Mouse (Mus musculus) hindbrain, embryonic 15.5 days (tissue): ENCODE results near the gene Arhgap15. TPM values are rescaled to one million over a fixed set of nuclear protein-coding genes. Genes with fewer than 3 reads are reported as not detected.

Experiments
- ATAC-seq: fragments of 200-750 bp; cut with Nextera tagmentation; 2 replicates; pipeline ENCODE4 v1.8.0; 2017; ENCODE audit warnings: low read depth, moderate number of reproducible peaks, moderate TSS enrichment; ENCODE audit not compliant: low FRiP score
- H3K27ac ChIP-seq: fragments of 300-500 bp; sonication (generic); replicated peaks from 2 replicates; pipeline ENCODE4 v1.5.1; 2015; ENCODE audit warnings: mild to moderate bottlenecking, inconsistent platforms
- H3K27me3 ChIP-seq: fragments of 300-500 bp; sonication (generic); 2 replicates; pipeline ENCODE4 v1.6.1; 2015; ENCODE audit warnings: control low read depth, inconsistent platforms
- H3K36me3 ChIP-seq: fragments of 300-500 bp; sonication (generic); 2 replicates; pipeline ENCODE4 v1.6.1; 2015; ENCODE audit warnings: control low read depth, inconsistent platforms
- H3K4me1 ChIP-seq: fragments of 300-500 bp; sonication (generic); replicated peaks from 2 replicates; pipeline ENCODE4 v1.6.1; 2015; ENCODE audit warnings: control low read depth, inconsistent platforms
- H3K4me2 ChIP-seq: fragments of 300-500 bp; sonication (generic); 2 replicates; pipeline ENCODE4 v1.6.1; 2015; ENCODE audit warnings: moderate library complexity, mild to moderate bottlenecking, inconsistent platforms
- H3K4me3 ChIP-seq: fragments of 300-500 bp; sonication (generic); 2 replicates; pipeline ENCODE4 v1.5.1; 2015; ENCODE audit warnings: mild to moderate bottlenecking, inconsistent platforms
- H3K9ac ChIP-seq: fragments of 300-500 bp; sonication (generic); 2 replicates; pipeline ENCODE4 v1.6.1; 2015; ENCODE audit warnings: inconsistent platforms
- H3K9me3 ChIP-seq: fragments of 300-500 bp; sonication (generic); 2 replicates; pipeline ENCODE4 v1.6.1; 2016; ENCODE audit warnings: control low read depth, inconsistent platforms
- WGBS: fragments of 180-500 bp; shearing (Covaris S2); methylation state at CpG from one replicate; pipeline ENCODE4 v1.1.7; 2015; 5-methylcytosine and 5-hydroxymethylcytosine counted together
- polyA plus RNA-seq: library from polyadenylated mRNA; unstranded; fragments of >200 nt; fragmentation: Nextera tagmentation; extraction: Ambion mirVana; gene quantifications from 2 replicates; pipeline ENCODE4 v1.2.1, GENCODE M21; 2015

The Arhgap15 gene
- polyA plus RNA-seq, 1 experiment from 2014 or later = 3.3 TPM

DNA sequence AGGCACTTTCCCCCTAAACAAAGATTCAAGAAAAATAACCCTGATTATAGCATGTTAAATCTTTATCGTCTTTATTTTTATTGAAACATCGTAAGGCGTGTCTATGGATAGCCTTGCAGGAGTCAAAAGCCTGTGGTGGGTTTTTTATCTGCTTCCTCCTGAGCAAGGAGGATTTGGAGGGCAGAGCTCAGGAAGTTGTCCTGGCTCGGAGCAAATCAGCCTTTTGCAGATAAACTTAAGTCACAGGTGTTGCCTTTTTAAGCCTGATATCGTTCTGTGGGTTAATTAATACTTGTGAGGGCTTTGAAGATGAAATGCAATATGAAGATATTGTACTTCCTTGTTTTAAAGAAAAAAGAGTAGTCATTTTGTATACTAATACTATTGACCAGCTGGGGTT, 87.3 kb downstream of the Arhgap15 start:
- Histone ChIP-seq H3K27me3 (no peaks in the 10 kb centered on the region), H3K4me2 (no peak overlapping the region), H3K27ac (no peak overlapping the region), H3K4me1 (no peaks in the 10 kb centered on the region), H3K9me3 (no peaks in the 10 kb centered on the region), H3K4me3 (no peak overlapping the region), H3K36me3 (no peaks in the 10 kb centered on the region), H3K9ac (no peak overlapping the region)
- no peak for ATAC-seq
- 90% methylated on average over 5 of the region's 5 CpGs for WGBS

DNA sequence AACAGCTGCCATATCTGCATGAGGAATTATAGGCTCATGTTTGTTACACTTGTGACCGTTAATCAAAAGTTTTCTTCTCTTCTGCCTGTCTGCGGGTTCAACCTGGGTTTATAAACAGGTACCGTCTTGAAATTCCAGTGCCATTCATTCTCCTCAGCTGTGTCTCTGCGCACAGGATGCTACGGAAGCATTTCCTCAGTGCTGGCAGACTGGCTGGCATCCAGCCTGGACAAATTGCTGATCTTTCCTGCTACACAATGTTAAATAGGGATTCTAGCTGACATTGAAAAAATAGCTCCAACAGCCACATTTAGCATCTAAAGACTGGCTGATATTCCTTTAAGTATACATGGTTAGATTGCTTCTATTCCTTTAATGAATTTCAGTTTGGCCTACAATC, 93.0 kb downstream of the Arhgap15 start:
- no peaks in the 10 kb centered on the region for H3K36me3 ChIP-seq
- H3K9me3 ChIP-seq = no peaks in the 10 kb centered on the region
- H3K27ac ChIP-seq = no peak overlapping the region
- H3K9ac ChIP-seq = no peak overlapping the region
- H3K27me3 ChIP-seq = no peaks in the 10 kb centered on the region
- no peak overlapping the region for H3K4me3 ChIP-seq
- no peaks in the 10 kb centered on the region for H3K4me1 ChIP-seq
- WGBS = 68% methylated on average over 5 of the region's 5 CpGs
- no peak overlapping the region for H3K4me2 ChIP-seq
- no peak for ATAC-seq

DNA sequence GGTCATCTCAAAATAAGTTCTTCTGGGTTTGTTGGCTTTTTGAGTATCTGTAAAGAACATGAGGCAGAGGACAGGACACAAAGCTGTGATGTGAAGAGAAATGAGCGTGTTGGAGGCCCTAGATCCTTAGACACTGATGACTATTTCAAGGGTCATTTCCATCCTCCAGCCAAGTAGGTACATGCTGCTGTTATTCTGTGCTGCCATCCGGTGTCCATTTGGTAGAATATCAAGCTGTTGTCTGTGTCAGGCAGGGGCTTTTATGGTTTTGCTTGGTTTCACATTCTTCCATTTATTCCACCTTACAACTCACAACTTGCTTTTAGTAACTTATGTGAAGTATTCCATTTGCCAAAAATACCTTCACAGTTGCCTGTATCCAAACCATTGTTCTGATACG, 102.6 kb downstream of the Arhgap15 start:
- no peak for ATAC-seq
- no peak overlapping the region for H3K4me3 ChIP-seq
- 63% methylated on average over 3 of the region's 3 CpGs for WGBS
- no peak overlapping the region for H3K9ac ChIP-seq
- no peak overlapping the region for H3K27ac ChIP-seq
- H3K4me2 ChIP-seq = no peak overlapping the region
- no peaks in the 10 kb centered on the region for H3K4me1 ChIP-seq
- no peaks in the 10 kb centered on the region for H3K36me3 ChIP-seq
- no peaks in the 10 kb centered on the region for H3K9me3 ChIP-seq
- H3K27me3 ChIP-seq = no peaks in the 10 kb centered on the region

DNA sequence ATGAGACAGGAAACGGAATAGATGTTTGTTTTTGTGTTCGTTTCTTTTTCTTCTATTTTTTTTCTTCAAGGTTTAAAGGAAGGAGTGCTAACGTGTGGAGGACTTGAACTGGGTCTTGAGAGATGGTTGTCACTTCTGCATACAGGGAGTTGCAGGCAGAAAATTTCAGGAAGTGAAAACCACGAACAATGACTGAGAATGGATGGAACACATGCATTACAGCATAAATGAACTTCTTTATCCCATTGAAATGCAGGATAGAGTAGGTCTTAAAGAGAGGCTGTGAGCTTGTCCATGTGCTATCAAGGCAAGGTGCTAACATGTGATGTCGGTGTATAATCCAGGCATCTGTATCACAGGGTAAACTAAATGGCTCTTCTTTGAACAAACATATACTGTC, 114.1 kb downstream of the Arhgap15 start:
- no peak overlapping the region for H3K9ac ChIP-seq
- WGBS = 90% methylated on average over 5 of the region's 5 CpGs

DNA sequence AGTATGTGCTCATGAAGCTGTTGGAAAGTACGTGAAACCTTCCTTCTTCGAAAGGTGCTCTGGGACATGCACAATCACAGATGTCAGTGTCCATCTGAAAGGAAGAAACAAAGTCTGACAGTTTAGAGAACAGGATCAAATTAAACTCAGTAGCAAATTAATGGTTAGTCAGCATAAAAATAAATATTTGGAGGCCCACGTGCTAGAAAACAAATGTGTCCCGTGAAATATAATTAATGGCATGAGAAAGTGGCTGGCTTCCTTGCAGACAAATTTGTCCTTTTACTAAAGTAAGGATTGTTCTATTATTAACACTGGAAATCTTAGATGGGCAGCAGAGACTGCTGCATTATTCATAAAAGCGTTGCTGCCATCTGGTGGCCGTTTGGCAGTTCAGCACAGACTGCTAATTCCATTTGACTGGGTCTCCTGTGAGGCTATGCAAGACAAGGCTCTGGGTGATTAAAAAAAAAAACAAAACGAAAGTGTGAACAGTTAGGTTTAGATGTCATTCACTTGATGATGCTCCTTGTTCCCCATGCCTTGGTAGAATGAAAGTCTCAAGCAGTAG, 153.9 kb downstream of the Arhgap15 start:
- no peak overlapping the region for H3K27ac ChIP-seq
- no peak overlapping the region for H3K4me2 ChIP-seq
- H3K4me1 ChIP-seq = no peaks in the 10 kb centered on the region
- H3K4me3 ChIP-seq = no peak overlapping the region
- H3K9me3 ChIP-seq = no peaks in the 10 kb centered on the region
- WGBS = 27% methylated on average over 7 of the region's 7 CpGs
- ATAC-seq = peak; percentile 90
- no peak overlapping the region for H3K9ac ChIP-seq
- no peaks in the 10 kb centered on the region for H3K27me3 ChIP-seq
- no peaks in the 10 kb centered on the region for H3K36me3 ChIP-seq

More for the DNA sequence above, 114.1 kb downstream of the Arhgap15 start:
- Histone ChIP-seq H3K27ac (no peak overlapping the region), H3K9me3 (no peaks in the 10 kb centered on the region), H3K4me1 (no peaks in the 10 kb centered on the region), H3K4me2 (no peak overlapping the region), H3K4me3 (no peak overlapping the region), H3K27me3 (no peaks in the 10 kb centered on the region), H3K36me3 (no peaks in the 10 kb centered on the region)
- no peak for ATAC-seq

DNA sequence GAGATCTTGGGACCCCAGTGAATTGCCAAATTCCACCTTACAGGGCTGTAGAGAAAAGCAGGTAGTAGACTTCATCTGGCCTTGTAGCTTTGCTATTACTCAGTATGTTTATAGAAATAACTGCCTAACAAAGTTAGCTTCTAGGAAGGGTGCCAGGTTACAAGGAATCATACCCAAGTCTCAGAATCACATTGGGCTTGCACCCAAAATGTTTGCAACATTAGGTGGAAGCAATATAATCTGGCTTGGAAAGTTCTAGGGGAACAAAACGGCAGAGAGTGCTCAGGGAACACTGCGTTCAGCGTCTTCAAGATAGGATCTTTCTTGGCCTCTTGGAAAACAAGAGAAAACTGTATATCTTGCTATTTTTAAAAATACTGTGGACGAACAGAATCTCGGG, 158.9 kb downstream of the Arhgap15 start:
- no peak for ATAC-seq
- WGBS = 93% methylated on average over 5 of the region's 5 CpGs

DNA sequence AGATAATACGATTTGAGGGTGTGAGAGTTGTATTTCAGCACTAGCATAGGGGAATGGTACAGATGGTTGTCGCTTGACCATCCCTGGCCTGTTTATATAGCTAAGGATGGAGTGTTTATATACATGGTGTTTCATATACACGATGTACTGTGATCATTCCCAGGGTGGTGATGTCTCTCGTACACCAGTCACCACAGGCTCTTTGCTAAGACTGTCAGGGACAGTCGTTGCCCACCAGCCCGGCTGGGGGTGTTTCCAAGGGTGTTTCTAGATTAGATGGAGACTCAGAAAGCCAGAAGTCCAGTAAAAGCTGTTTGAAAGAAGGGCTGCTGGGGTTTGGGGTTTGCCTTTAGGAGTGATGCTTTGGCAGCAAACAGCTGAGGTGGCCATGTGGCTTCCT, 165.5 kb downstream of the Arhgap15 start:
- Histone ChIP-seq H3K27ac (no peak overlapping the region), H3K9me3 (no peaks in the 10 kb centered on the region), H3K4me2 (no peak overlapping the region), H3K4me1 (no peaks in the 10 kb centered on the region), H3K4me3 (no peak overlapping the region), H3K36me3 (no peaks in the 10 kb centered on the region), H3K9ac (no peak overlapping the region), H3K27me3 (no peaks in the 10 kb centered on the region)
- WGBS = 92% methylated on average over 6 of the region's 6 CpGs
- ATAC-seq = no peak

More for the DNA sequence above, 158.9 kb downstream of the Arhgap15 start:
- H3K4me2 ChIP-seq = no peak overlapping the region
- H3K27ac ChIP-seq = no peak overlapping the region
- no peaks in the 10 kb centered on the region for H3K9me3 ChIP-seq
- H3K27me3 ChIP-seq = no peaks in the 10 kb centered on the region
- no peaks in the 10 kb centered on the region for H3K36me3 ChIP-seq
- no peaks in the 10 kb centered on the region for H3K4me1 ChIP-seq
- no peak overlapping the region for H3K4me3 ChIP-seq
- H3K9ac ChIP-seq = no peak overlapping the region

DNA sequence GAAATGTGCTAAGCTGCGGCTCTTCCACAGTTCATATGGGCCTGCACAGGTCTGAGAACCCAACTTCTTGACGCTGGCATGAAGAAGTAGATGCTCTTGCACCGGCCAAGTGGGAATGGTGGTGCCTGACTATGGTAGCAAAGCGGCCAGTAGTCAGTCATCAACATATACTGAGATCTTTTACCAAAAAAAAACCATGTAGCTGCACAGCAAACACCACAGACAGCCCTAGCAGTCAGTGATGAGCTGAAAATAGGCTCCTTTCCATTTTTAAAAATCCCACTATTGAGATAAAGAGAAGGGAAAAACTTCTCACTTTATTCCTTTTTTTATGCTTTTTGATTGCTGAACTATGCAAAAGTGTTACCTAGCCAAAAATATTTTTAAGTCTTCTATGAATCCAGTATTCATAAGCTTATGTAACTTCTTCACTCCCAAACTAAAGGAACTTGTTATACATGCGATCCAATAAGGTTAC, 175.3 kb downstream of the Arhgap15 start:
- Histone ChIP-seq H3K4me2 (no peak overlapping the region), H3K27me3 (no peaks in the 10 kb centered on the region), H3K9me3 (no peaks in the 10 kb centered on the region), H3K27ac (no peak overlapping the region), H3K36me3 (no peaks in the 10 kb centered on the region), H3K9ac (no peak overlapping the region), H3K4me1 (no peaks in the 10 kb centered on the region), H3K4me3 (no peak overlapping the region)
- ATAC-seq = no peak
- 92% methylated on average over 5 of the region's 5 CpGs for WGBS

DNA sequence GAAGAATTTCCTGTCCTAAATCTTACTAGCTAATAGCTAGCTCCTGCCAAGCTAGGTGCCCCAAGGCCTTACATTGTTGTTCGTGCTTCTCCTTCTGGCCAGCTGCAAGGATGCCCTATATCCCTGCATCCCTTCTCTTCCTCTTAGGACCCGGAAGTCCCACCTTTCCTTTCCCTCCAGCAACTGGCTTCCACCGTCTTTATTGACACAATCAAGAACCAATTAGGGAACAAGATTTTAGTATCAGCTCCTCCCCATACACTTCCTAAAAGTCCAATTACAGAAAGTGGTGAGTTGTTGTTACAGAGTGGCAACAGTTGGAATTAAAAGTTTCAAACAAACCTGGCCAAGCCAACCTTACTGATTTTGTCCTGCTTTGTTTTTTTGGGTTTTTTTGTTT, 183.1 kb downstream of the Arhgap15 start:
- 91% methylated on average over 3 of the region's 3 CpGs for WGBS
- H3K27ac ChIP-seq = no peak overlapping the region
- no peak for ATAC-seq
- no peaks in the 10 kb centered on the region for H3K36me3 ChIP-seq
- no peak overlapping the region for H3K4me3 ChIP-seq
- H3K27me3 ChIP-seq = no peaks in the 10 kb centered on the region
- H3K9me3 ChIP-seq = no peaks in the 10 kb centered on the region
- no peak overlapping the region for H3K4me2 ChIP-seq
- H3K4me1 ChIP-seq = no peaks in the 10 kb centered on the region
- H3K9ac ChIP-seq = no peak overlapping the region

DNA sequence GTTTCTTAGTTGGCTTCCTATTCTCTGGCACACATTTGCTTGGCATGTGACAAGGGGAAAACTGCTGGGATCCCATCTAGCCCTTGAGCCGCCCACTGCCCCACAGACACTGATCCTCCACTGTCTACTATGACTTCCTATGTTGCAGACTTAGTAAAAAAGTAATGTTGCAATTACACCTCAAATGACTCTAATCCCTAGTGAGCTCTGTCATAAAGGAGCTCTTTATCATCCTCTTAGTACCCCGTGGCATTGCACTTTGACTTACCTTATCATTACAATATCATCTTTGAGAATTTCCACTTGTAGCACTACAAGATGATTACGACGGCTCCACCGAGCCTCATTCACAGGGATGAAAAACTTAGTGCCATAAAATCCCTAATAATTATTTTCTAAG, 190.6 kb downstream of the Arhgap15 start:
- Histone ChIP-seq H3K9ac (no peak overlapping the region), H3K27ac (no peak overlapping the region), H3K36me3 (no peaks in the 10 kb centered on the region), H3K27me3 (no peaks in the 10 kb centered on the region), H3K9me3 (no peaks in the 10 kb centered on the region), H3K4me2 (no peak overlapping the region), H3K4me1 (no peaks in the 10 kb centered on the region), H3K4me3 (no peak overlapping the region)
- ATAC-seq = no peak
- 93% methylated on average over 5 of the region's 5 CpGs for WGBS

DNA sequence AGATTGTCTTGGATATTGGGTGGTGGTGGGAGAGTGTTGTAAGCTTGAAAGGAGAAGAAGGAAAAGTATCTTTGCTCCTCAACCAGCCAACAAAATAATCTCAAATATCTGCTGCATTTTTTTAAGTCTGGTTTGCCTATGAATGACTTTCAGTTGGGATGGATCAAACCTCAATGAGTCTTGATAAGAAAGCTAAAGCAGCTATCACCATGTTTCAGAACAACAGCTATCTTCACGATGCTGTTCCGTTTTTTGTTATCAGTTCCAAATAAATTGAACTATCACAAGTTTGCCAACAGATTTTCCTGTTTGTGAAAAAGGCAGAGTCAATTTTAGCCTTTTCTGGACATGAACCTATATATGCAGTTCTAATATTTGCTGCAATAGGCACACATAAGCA, 197.1 kb downstream of the Arhgap15 start:
- H3K4me1 ChIP-seq = no peaks in the 10 kb centered on the region
- H3K9me3 ChIP-seq = no peaks in the 10 kb centered on the region
- no peak for ATAC-seq
- no peak overlapping the region for H3K9ac ChIP-seq
- H3K36me3 ChIP-seq = no peaks in the 10 kb centered on the region
- 95% methylated on average over 2 of the region's 2 CpGs for WGBS
- H3K27me3 ChIP-seq = no peaks in the 10 kb centered on the region
- no peak overlapping the region for H3K4me3 ChIP-seq
- no peak overlapping the region for H3K4me2 ChIP-seq
- H3K27ac ChIP-seq = no peak overlapping the region

DNA sequence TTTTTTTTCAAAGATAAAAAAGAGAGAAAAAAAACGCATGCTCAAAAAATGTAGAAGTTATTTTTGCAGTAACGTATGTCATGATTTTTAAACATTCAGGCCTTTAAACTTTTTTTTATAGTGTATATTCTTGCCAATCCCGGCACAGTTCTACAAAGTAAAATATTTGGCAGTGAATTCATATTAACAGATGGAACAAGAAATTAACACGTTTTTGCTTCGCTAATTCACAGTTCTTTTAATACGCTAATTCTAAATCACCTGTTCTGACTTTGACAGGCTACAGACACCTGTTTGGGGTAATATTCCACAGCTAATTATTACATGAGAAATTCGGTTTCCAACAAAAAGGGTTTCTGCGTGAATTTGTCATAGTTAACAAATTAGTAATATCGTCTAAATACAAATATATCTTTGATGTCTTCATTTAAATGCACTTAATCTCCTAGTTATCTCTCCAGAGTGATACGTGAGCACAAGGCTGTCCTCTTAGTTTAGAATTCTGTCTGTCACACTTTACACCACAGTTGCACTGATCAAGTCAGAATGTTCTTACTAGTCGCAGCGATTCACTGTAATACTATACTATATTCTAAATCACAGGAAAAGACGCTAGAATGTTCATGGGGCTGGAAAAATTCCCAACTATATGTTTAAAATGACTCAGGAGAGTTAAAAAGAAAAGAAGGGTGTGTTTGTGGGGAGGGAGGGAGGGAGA, 201.3 kb downstream of the Arhgap15 start:
- H3K4me1 ChIP-seq = no peaks in the 10 kb centered on the region
- H3K4me2 ChIP-seq = no peak overlapping the region
- H3K36me3 ChIP-seq = no peaks in the 10 kb centered on the region
- no peaks in the 10 kb centered on the region for H3K27me3 ChIP-seq
- 88% methylated on average over 13 of the region's 13 CpGs for WGBS
- no peak overlapping the region for H3K9ac ChIP-seq
- no peak overlapping the region for H3K4me3 ChIP-seq
- H3K27ac ChIP-seq = no peak overlapping the region
- no peaks in the 10 kb centered on the region for H3K9me3 ChIP-seq
- no peak for ATAC-seq

DNA sequence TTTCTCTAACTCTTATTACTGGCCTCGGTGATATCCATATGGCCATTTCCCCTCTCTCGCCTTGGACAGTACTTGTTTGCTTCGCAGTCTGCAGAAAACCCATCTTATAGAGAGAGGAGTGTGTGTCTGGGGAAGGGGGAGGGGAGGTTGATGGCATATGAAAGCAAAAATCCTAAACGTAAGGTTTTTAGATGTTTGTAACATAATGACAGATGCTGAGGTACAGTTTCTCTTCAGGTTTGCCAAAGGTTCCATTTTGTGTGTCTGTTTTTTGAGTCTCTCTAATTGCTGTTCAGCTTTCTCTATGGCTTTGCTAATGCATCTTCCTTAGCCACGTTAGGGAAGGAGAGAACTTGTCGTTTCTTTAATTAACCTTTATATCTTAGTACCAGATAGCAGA, 202.1 kb downstream of the Arhgap15 start:
- no peak for ATAC-seq
- no peaks in the 10 kb centered on the region for H3K36me3 ChIP-seq
- no peaks in the 10 kb centered on the region for H3K27me3 ChIP-seq
- H3K4me2 ChIP-seq = no peak overlapping the region
- 75% methylated on average over 6 of the region's 6 CpGs for WGBS
- no peak overlapping the region for H3K4me3 ChIP-seq
- H3K4me1 ChIP-seq = no peaks in the 10 kb centered on the region
- no peaks in the 10 kb centered on the region for H3K9me3 ChIP-seq
- H3K9ac ChIP-seq = no peak overlapping the region
- H3K27ac ChIP-seq = no peak overlapping the region
